Mouse (Mus musculus) limb, embryonic 13.5 days (tissue): ENCODE results near the gene Vps41. TPM values are rescaled to one million over a fixed set of nuclear protein-coding genes. Genes with fewer than 3 reads are reported as not detected.

ENCODE experiments used
- ATAC-seq: fragments of 200-750 bp; cut with Nextera tagmentation; 2 replicates; pipeline ENCODE4 v1.8.0; 2017; ENCODE audit warnings: low read depth, moderate number of reproducible peaks, moderate TSS enrichment; ENCODE audit not compliant: low FRiP score
- H3K27ac ChIP-seq: fragments of 300-500 bp; sonication (generic); 2 replicates; pipeline ENCODE4 v1.5.1; 2015; ENCODE audit warnings: inconsistent platforms, mild to moderate bottlenecking, moderate library complexity
- H3K27me3 ChIP-seq: fragments of 300-500 bp; sonication (generic); 2 replicates; pipeline ENCODE4 v1.6.1; 2015; ENCODE audit warnings: mild to moderate bottlenecking, inconsistent platforms
- H3K36me3 ChIP-seq: fragments of 300-500 bp; sonication (generic); 2 replicates; pipeline ENCODE4 v1.6.1; 2015; ENCODE audit warnings: inconsistent platforms, mild to moderate bottlenecking, moderate library complexity
- H3K4me1 ChIP-seq: fragments of 300-500 bp; sonication (generic); 2 replicates; pipeline ENCODE4 v1.6.1; 2015; ENCODE audit warnings: inconsistent platforms
- H3K4me2 ChIP-seq: fragments of 300-500 bp; sonication (generic); replicated peaks from 2 replicates; pipeline ENCODE4 v1.6.1; 2015; ENCODE audit warnings: inconsistent platforms, mild to moderate bottlenecking, moderate library complexity
- H3K4me3 ChIP-seq: fragments of 300-500 bp; sonication (generic); 2 replicates; pipeline ENCODE4 v1.5.1; 2015; ENCODE audit warnings: moderate library complexity, mild to moderate bottlenecking, inconsistent platforms
- H3K9ac ChIP-seq: fragments of 300-500 bp; sonication (generic); 2 replicates; pipeline ENCODE4 v1.6.1; 2015; ENCODE audit warnings: mild to moderate bottlenecking, inconsistent platforms
- H3K9me3 ChIP-seq: fragments of 300-500 bp; sonication (generic); 2 replicates; pipeline ENCODE4 v1.6.1; 2016; ENCODE audit warnings: inconsistent platforms
- WGBS: fragments of 180-500 bp; shearing (Covaris S2); methylation state at CpG from one replicate; pipeline ENCODE4 v1.1.7; 2015; 5-methylcytosine and 5-hydroxymethylcytosine counted together
- polyA plus RNA-seq: library from polyadenylated mRNA; unstranded; fragments of >200 nt; fragmentation: Nextera tagmentation; extraction: Ambion mirVana; gene quantifications from 2 replicates; pipeline ENCODE4 v1.2.1, GENCODE M21; 2015

The Vps41 gene
- polyA plus RNA-seq = 70.1 and 71.0 TPM in 2 replicates

DNA sequence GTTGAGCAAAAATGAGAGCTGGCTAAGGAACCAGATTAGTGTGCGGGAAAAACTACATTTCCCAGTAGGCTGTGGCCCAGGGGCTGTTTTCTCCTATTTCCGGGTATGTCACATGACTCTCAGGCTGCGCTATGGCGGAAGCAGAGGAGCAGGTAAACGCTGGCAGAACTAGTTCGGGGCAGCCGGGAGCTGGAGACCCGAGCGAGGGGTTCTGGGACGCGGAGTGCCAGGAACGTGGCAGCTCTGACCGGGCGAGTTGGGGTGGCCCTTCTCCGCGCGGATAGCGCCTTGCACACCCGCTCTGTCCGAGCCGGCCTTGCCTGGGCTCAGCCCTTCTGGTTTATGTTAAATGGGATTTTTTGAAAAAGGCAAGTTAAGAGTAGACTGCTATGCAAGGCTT lies at the start of gene Vps41:
Gene Vps41, plus strand, starts transcription at position 102 of the 400 bp plus-strand sequence.
- Histone ChIP-seq H3K4me1 (peaks cover 10% of the 10 kb centered on the region), H3K9ac (peak within 1 kb of the TSS; percentile 82), H3K27me3 (no peaks in the 10 kb centered on the region), H3K4me3 (peak within 1 kb of the TSS; percentile 82), H3K4me2 (peak within 1 kb of the TSS; percentile 68), H3K27ac (no peak within 1 kb of the TSS), H3K9me3 (no peaks in the 10 kb centered on the region), H3K36me3 (no peaks in the 10 kb centered on the region)
- WGBS = 1% methylated on average over 21 of the region's 21 CpGs
- peak; percentile 98 for ATAC-seq

DNA sequence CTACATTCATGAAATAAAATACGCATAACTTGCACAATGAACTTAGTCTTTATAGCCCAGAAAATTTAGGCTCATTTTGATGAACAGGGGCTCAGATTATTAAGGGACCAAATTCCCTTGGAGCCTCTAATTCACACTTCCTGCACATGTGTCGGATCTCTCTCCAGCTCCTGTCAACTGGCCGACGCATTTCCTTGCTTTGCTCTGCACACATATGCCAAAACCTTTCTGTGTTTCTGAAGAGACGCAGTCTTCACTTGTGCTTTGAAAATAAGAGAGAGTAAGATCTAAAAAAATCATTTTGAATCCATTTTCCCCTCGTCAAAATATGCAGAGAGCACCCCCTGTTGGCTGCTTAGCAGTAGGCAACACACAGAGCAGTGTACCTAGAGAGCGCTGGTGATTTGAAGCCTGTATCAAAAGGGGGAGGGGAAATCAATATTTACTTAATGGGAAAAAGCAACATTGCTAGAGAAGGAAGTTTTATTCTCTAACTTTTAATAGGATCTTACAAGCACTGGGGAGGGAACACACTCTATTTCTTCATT lies 18.5 kb upstream of the Vps41 start:
- Histone ChIP-seq H3K9me3 (no peaks in the 10 kb centered on the region), H3K9ac (no peak overlapping the region), H3K4me3 (no peak overlapping the region), H3K4me1 (no peaks in the 10 kb centered on the region), H3K4me2 (no peak overlapping the region; the same call in 1 of the 2 replicates), H3K27ac (no peak overlapping the region), H3K36me3 (no peaks in the 10 kb centered on the region), H3K27me3 (no peaks in the 10 kb centered on the region)
- peak; percentile 57; the same call in 1 of the 2 replicates for ATAC-seq
- 32% methylated on average over 7 of the region's 7 CpGs for WGBS

DNA sequence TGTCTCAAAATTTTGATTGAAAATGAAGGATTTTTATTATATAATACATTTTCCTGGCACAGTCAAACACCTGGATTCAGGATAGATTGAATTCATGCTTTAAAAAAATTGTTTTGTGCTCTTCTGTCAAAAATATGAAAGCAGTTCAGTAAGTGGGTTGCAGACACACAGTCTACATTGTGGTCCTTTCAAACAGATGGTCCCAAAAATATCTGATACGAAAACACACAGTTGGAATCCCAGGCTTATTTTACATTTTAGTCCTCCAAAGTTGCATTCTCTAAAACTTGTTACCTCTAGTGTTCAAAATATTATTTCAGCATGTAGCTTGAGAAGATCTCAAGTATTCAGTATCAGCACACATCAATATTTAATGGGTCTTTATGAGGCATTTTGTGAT lies 5.4 kb upstream of the Vps41 start:
- 83% methylated on average over 1 of the region's 1 CpGs for WGBS
- Histone ChIP-seq H3K4me2 (no peak overlapping the region), H3K4me3 (no peak overlapping the region), H3K9ac (no peak overlapping the region), H3K27me3 (no peaks in the 10 kb centered on the region), H3K9me3 (no peaks in the 10 kb centered on the region), H3K27ac (no peak overlapping the region), H3K4me1 (no peaks in the 10 kb centered on the region), H3K36me3 (no peaks in the 10 kb centered on the region)
- no peak for ATAC-seq

DNA sequence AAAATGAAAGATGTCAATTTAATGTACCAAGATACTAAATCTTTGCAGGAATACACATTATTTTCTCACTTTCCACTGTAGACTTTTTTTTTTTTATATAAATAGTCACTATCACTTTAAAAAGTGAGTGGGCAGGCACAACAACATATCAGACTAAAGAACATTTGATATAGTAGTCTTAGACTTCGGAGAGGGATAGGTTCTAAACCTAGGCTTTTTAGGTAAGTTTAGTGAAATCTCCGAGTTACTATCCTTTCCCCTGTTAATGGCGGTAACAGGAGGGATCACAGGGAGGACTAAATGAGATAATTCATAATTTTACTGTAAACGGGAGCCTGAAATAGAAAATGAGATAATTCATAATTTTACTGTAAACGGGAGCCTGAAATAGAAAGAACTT lies 379 bp upstream of the Vps41 start:
- no peak overlapping the region; the same call in 1 of the 2 replicates for H3K4me2 ChIP-seq
- peak; percentile 33; the same call in 1 of the 2 replicates for ATAC-seq
- no peaks in the 10 kb centered on the region for H3K9me3 ChIP-seq
- WGBS = 46% methylated on average over 5 of the region's 5 CpGs
- H3K36me3 ChIP-seq = no peaks in the 10 kb centered on the region
- peak overlapping the region; percentile 82; the same call in 1 of the 2 replicates for H3K4me3 ChIP-seq
- no peak overlapping the region for H3K9ac ChIP-seq
- H3K4me1 ChIP-seq = peaks cover 10% of the 10 kb centered on the region
- no peaks in the 10 kb centered on the region for H3K27me3 ChIP-seq
- H3K27ac ChIP-seq = no peak overlapping the region

DNA sequence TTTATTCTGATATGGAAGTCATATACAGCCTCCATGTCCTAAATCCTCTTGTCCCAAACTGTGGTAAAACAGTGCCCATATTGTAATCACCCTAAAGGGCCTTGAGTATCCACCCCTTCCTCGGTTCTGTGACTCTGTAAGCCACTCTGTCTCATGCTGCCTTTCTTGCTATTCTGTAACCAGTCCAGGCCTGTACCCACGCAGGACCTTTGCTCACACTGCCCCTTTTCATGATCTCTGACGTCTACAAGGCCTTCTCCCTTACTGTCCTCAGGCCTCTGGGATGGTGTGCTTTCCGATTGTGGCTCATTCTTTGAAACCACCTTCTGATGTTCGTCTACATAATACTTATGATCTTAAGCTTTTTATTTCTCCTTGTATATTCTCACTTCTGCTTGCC lies 1.4 kb downstream of the Vps41 start:
- H3K4me3 ChIP-seq = no peak overlapping the region
- H3K4me2 ChIP-seq = peak overlapping the region; percentile 68; the same call in 1 of the 2 replicates
- H3K27me3 ChIP-seq = no peaks in the 10 kb centered on the region
- H3K9me3 ChIP-seq = no peaks in the 10 kb centered on the region
- WGBS = 74% methylated on average over 5 of the region's 5 CpGs
- no peak overlapping the region for H3K9ac ChIP-seq
- peaks cover 10% of the 10 kb centered on the region for H3K4me1 ChIP-seq
- H3K36me3 ChIP-seq = no peaks in the 10 kb centered on the region; the same call in 1 of the 2 replicates
- ATAC-seq = no peak
- H3K27ac ChIP-seq = no peak overlapping the region

DNA sequence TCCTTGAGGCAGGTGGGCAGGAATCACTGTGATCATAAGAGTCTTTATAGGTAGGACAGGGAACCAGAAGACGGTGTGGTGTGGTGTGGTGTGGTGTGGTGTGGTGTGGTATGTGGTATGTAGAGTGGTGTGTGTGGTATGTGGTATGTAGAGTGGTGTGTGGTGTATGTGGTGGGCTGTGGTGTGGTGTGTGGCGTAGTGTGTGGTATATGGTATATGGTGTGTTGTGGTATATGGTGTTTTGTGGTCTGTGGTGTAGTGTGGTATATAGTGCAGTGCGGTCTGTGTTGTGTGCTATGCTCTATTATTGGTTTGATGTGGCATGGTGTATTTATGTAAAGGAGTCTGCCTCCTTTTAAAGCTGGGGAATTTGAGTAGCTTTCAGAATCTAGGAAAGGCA lies 13.6 kb downstream of the Vps41 start:
- Histone ChIP-seq H3K9me3 (no peaks in the 10 kb centered on the region), H3K4me1 (no peaks in the 10 kb centered on the region), H3K36me3 (peaks cover 17% of the 10 kb centered on the region), H3K27me3 (no peaks in the 10 kb centered on the region), H3K9ac (no peak overlapping the region), H3K4me2 (no peak overlapping the region), H3K4me3 (no peak overlapping the region), H3K27ac (no peak overlapping the region)
- no peak for ATAC-seq
- WGBS = 93% methylated on average over 3 of the region's 3 CpGs

DNA sequence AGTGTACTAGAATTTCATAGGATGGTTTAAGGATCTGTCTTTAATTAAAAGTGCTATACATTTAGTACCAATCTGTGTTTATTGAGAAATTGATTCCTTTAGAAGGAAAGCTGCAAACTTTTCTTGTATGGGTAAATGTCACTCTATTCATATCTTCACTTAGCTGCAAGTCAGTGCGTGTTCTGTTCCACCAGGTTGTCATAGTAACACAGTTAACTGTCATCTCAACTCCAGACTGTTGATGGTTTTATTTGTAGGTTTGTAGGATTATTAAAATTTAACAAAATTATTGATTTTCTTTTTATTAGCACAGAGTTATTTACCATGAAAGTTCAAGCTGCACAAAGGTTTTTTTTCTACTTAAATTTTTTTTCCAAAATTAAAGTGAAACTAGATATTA lies 19.5 kb downstream of the Vps41 start:
- H3K9ac ChIP-seq = no peak overlapping the region
- H3K9me3 ChIP-seq = peaks cover 8% of the 10 kb centered on the region
- H3K4me3 ChIP-seq = no peak overlapping the region
- H3K36me3 ChIP-seq = peaks cover 23% of the 10 kb centered on the region
- WGBS = 56% methylated on average over 1 of the region's 1 CpGs
- ATAC-seq = no peak
- no peak overlapping the region for H3K4me2 ChIP-seq
- no peaks in the 10 kb centered on the region for H3K4me1 ChIP-seq
- no peak overlapping the region for H3K27ac ChIP-seq
- H3K27me3 ChIP-seq = no peaks in the 10 kb centered on the region

DNA sequence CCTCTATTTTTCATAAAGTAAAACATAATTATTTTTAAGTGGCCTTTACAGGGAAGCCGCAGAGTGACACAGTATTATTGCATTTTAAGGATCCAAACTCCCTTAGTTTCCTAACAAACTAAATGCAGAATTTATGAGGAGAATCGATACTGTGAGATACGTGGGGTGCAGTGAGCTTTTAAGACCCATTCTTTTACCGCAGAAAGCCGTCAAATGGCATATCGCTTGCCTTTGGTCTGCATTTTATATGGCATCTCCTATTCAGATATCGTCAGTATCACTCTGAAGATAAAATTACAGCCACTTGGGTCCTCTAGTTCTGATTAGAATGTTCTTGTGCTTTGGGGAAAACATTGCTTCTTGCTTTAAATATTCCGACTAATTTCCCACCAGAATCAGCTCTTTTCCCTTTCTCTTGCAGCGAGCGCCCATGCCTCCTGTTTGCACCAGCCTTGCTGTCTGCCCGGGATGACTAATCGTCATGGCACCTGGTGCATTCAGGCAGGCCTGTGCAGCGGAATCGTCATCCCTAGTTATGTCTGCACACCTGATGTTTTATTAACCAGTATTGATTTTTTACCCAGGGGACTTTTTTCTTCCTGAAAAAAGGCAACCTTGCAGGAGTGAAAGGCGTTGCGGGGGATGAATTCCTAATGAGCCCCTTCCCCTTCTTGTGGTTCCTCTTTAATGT lies 26.6 kb downstream of the Vps41 start:
- 75% methylated on average over 16 of the region's 16 CpGs for WGBS

DNA sequence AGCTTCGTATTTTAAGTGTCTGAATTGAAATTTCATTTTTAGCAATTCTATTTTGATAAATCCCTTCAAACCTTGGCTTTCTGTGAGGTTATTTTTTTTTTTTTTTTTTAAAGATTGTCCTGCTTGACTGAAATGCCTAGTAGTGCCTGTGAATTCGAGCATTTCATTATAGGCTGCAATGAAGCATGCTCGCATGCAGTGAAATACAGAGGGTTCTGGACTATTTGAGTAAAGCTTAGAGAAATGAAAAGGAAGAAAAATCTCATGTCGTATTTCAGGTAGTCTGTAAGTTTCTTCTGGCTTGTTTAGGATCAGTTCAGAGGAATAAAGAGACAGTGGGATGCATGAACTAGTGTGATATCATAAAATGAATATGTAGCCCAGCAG lies 27.2 kb downstream of the Vps41 start:
- H3K9ac ChIP-seq = no peak overlapping the region
- H3K27me3 ChIP-seq = no peaks in the 10 kb centered on the region
- ATAC-seq = no peak
- no peak overlapping the region for H3K4me3 ChIP-seq
- no peak overlapping the region for H3K27ac ChIP-seq
- H3K4me1 ChIP-seq = no peaks in the 10 kb centered on the region
- WGBS = 83% methylated on average over 4 of the region's 4 CpGs
- H3K4me2 ChIP-seq = no peak overlapping the region
- peaks cover 24% of the 10 kb centered on the region for H3K36me3 ChIP-seq
- peaks cover 8% of the 10 kb centered on the region for H3K9me3 ChIP-seq

More for the DNA sequence above, 26.6 kb downstream of the Vps41 start:
- no peak overlapping the region for H3K4me3 ChIP-seq
- peaks cover 8% of the 10 kb centered on the region for H3K9me3 ChIP-seq
- H3K27me3 ChIP-seq = no peaks in the 10 kb centered on the region
- H3K9ac ChIP-seq = no peak overlapping the region
- H3K4me1 ChIP-seq = no peaks in the 10 kb centered on the region
- ATAC-seq = no peak
- no peak overlapping the region for H3K4me2 ChIP-seq
- H3K27ac ChIP-seq = no peak overlapping the region
- H3K36me3 ChIP-seq = peaks cover 24% of the 10 kb centered on the region

DNA sequence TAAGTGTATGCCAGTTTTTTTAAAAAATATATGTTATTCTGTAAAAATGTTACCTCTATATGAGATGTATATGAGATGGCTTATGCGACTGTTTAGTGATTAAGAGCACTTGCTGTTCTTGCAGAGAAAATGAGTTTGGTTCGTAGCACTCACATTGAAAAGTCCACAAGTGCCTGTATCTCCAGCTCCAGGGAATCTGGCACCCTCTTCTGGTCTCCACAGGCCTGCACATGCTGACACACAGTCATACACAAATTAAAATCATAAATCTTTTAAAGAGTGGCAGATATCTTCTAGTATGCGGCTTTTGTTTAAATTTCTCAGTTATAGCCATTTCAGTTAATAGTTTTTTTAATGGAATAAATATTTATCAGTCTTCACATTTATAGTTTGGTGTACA lies 40.9 kb downstream of the Vps41 start:
- H3K27ac ChIP-seq = no peak overlapping the region
- WGBS = 78% methylated on average over 3 of the region's 3 CpGs

DNA sequence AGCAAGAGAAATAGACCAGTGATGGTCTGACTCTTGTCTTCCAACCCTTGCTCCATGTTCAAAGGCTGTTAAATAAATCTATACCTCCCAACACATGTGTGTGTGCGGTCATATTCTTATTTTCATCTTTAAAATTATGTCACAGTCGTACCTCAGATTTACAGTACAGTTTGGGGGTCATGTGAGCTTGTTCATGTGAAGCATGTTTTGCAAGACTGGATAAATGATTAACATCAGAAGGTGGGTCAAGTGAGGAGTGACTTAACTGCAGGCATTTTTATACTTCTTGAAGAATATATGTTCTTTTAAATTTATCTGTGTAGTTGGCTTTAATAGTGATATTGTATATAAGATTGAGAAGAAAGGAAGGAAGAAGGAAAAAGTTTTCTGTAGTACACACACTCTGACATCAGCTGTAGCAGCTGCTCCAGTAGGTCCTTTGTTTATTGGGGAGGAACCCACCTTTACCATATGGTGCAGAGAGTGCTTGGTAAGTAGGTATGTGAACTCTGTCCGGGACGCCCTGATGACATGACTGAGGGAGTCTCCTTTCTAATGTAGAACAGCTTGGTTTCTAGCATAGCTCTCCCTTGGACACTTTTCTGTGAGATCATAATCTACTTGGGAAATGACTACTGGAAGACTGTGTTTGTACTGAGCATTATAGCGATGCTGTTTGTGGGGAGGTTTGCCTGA lies 42.4 kb downstream of the Vps41 start:
- Histone ChIP-seq H3K4me1 (no peaks in the 10 kb centered on the region), H3K4me2 (no peak overlapping the region), H3K27me3 (no peaks in the 10 kb centered on the region), H3K36me3 (no peaks in the 10 kb centered on the region), H3K9ac (no peak overlapping the region), H3K4me3 (no peak overlapping the region), H3K9me3 (no peaks in the 10 kb centered on the region), H3K27ac (no peak overlapping the region)
- ATAC-seq = no peak
- WGBS = 92% methylated on average over 5 of the region's 5 CpGs

More for the DNA sequence above, 40.9 kb downstream of the Vps41 start:
- ATAC-seq = no peak
- H3K4me1 ChIP-seq = no peaks in the 10 kb centered on the region
- H3K36me3 ChIP-seq = no peaks in the 10 kb centered on the region
- H3K27me3 ChIP-seq = no peaks in the 10 kb centered on the region
- no peaks in the 10 kb centered on the region for H3K9me3 ChIP-seq
- H3K4me2 ChIP-seq = no peak overlapping the region
- no peak overlapping the region for H3K9ac ChIP-seq
- no peak overlapping the region for H3K4me3 ChIP-seq

DNA sequence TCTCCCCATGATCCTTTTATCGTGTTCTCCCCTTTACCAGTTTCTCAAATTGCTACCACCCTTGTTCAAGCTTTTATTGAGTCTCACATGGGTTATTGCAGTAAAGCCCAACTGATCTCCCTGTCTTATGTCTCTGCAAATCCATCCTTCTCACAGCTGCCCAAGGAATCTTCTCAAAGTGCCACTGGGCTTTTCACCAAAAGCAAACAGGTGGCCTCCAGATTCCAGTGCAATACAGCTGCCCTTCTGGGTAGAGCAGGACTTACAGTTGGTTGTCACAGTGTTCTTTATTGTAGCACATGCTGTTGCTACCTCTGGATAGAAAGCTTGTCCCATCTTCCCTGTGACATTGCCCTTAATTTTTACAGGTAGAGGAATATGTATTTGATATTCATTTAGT lies 44.4 kb downstream of the Vps41 start:
- WGBS = 59% methylated on average over 1 of the region's 1 CpGs
- Histone ChIP-seq H3K4me2 (no peak overlapping the region), H3K27me3 (no peaks in the 10 kb centered on the region), H3K4me3 (no peak overlapping the region), H3K4me1 (no peaks in the 10 kb centered on the region), H3K36me3 (no peaks in the 10 kb centered on the region), H3K27ac (no peak overlapping the region), H3K9ac (no peak overlapping the region), H3K9me3 (no peaks in the 10 kb centered on the region)
- ATAC-seq = peak; percentile 55; the same call in 1 of the 2 replicates
